ENCODE assay signal across 24 mouse cellular contexts in genomic region chr6:95635411-95635810, GRCm38 (mm10).
A peak's percentile ranks its signal among the peaks of the same experiment; 100 is the strongest.
DNase-seq lines count a peak whose midpoint lies in the region; ATAC-seq and TF ChIP-seq lines count a peak whose summit lies in the region.
"Had no signal": no experiment of that assay in that cellular context is flagged by ENCODE, and none has a peak within 500 bp of the region (broad histone marks: within the 10 kb centered on the region; RNA-seq: fewer than 3 reads in every experiment).

No protein-coding gene starts in this region.

- no peak overlapping the region for H3K4me3 ChIP-seq in kidney, postnatal 0 days (replicated peaks; ENCODE audit: low read depth, low read length)
- H3K4me3 ChIP-seq in kidney, embryonic 14.5 days (ENCODE audit: low read length), result no peak overlapping the region
- H3K4me3 ChIP-seq: embryonic facial prominence, embryonic 15.5 days; heart, embryonic 10.5 days; intestine, embryonic 15.5 days; kidney, embryonic 15.5 days; limb, embryonic 10.5 days; liver, embryonic 15.5 days; lung, embryonic 15.5 days; stomach, embryonic 15.5 days had no signal

- H3K27ac ChIP-seq in kidney, postnatal 0 days, result 0 out of 2 replicates have a peak overlapping the region, but pooled peaks have one; percentile 8
- H3K27ac ChIP-seq in kidney, embryonic 14.5 days (ENCODE audit: low read depth, low read length), result no peak overlapping the region
- H3K27ac ChIP-seq: embryonic facial prominence, embryonic 15.5 days; heart, embryonic 10.5 days; intestine, embryonic 15.5 days; kidney, embryonic 15.5 days; limb, embryonic 10.5 days; liver, embryonic 15.5 days; lung, embryonic 15.5 days; stomach, embryonic 15.5 days had no signal

- no peaks in the 10 kb centered on the region for H3K9me3 ChIP-seq in kidney, postnatal 0 days (replicated peaks; ENCODE audit: low read length)
- no peaks in the 10 kb centered on the region for H3K9me3 ChIP-seq in kidney, embryonic 14.5 days (ENCODE audit: control insufficient read depth, low read length)
- H3K9me3 ChIP-seq: embryonic facial prominence, embryonic 15.5 days; heart, embryonic 10.5 days; intestine, embryonic 15.5 days; kidney, embryonic 15.5 days; limb, embryonic 10.5 days; liver, embryonic 15.5 days; lung, embryonic 15.5 days; stomach, embryonic 15.5 days had no signal

- H3K4me2 ChIP-seq in kidney, postnatal 0 days (ENCODE audit: low read length), result no peak overlapping the region
- no peak overlapping the region for H3K4me2 ChIP-seq in kidney, embryonic 14.5 days (replicated peaks; ENCODE audit: low read depth, low read length)
- H3K4me2 ChIP-seq: embryonic facial prominence, embryonic 15.5 days; intestine, embryonic 15.5 days; kidney, embryonic 15.5 days; liver, embryonic 15.5 days; lung, embryonic 15.5 days; stomach, embryonic 15.5 days had no signal

- H3K27me3 ChIP-seq in kidney, postnatal 0 days (ENCODE audit: insufficient read depth, low read length), result no peaks in the 10 kb centered on the region
- no peaks in the 10 kb centered on the region for H3K27me3 ChIP-seq in kidney, embryonic 14.5 days (ENCODE audit: control insufficient read depth, insufficient read depth, low read length)
- H3K27me3 ChIP-seq: embryonic facial prominence, embryonic 15.5 days; intestine, embryonic 15.5 days; kidney, embryonic 15.5 days; liver, embryonic 15.5 days; lung, embryonic 15.5 days; stomach, embryonic 15.5 days had no signal

- ATAC-seq in kidney, postnatal 0 days (replicated peaks; ENCODE audit: low FRiP score, low read depth), result no peak
- ATAC-seq in kidney, embryonic 14.5 days (ENCODE audit: low FRiP score, low TSS enrichment), result no peak
- ATAC-seq in frontal cortex, adult (ENCODE audit: low TSS enrichment), result peak; percentile 89
- ATAC-seq: forebrain, postnatal 0 days; hindbrain, embryonic 16.5 days; intestine, embryonic 15.5 days had no signal

- no peak overlapping the region for H3K9ac ChIP-seq in kidney, postnatal 0 days (ENCODE audit: low read depth, low read length)
- no peak overlapping the region for H3K9ac ChIP-seq in kidney, embryonic 14.5 days (ENCODE audit: low read depth, low read length)
- H3K9ac ChIP-seq: embryonic facial prominence, embryonic 15.5 days; forebrain, postnatal 0 days; intestine, embryonic 15.5 days; kidney, embryonic 15.5 days; liver, embryonic 15.5 days; lung, embryonic 15.5 days; stomach, embryonic 15.5 days had no signal

- WGBS in kidney, postnatal 0 days, result 36% methylated on average over 2 of the region's 2 CpGs
- WGBS in kidney, embryonic 14.5 days, result 40% methylated on average over 2 of the region's 2 CpGs

- peak; percentile 76 for DNase-seq in kidney, postnatal 0 days (ENCODE audit: low spot score)
- DNase-seq in left cerebral cortex, adult 11 months (ENCODE audit: low spot score), result peak; percentile 10
- DNase-seq in left cerebral cortex, postnatal 10 days (ENCODE audit: extremely low spot score in 1 of 2, low spot score in 2 of 2), result no peak
- DNase-seq in telencephalon, adult 2 months (ENCODE audit: low read depth, low spot score), result peak; percentile 34
- DNase-seq in lung, postnatal 4 days, result no peak
- DNase-seq: adrenal gland, postnatal 14 days; cerebellum, adult 9-11 months; forebrain, postnatal 0 days; liver; lung, postnatal 36 days; midbrain, embryonic 14.5 days; thymus, adult 18-20 months; thymus, postnatal 36 days had no signal

- no peak for TF ChIP-seq CTCF in kidney, postnatal 0 days (IDR thresholded peaks at IDR 0.05; ENCODE audit: low read depth)

- intact Hi-C loops in left cerebral cortex, postnatal 10 days (cut with DNase I), result no loop called here

- no peaks in the 10 kb centered on the region for H3K4me1 ChIP-seq in kidney, postnatal 0 days (replicated peaks; ENCODE audit: insufficient read depth, low read length)
- 0 out of 2 replicates have a peak, but pooled peaks cover 3% of the 10 kb centered on the region for H3K4me1 ChIP-seq in kidney, embryonic 14.5 days (ENCODE audit: control insufficient read depth, insufficient read depth, low read length)
- H3K4me1 ChIP-seq: embryonic facial prominence, embryonic 15.5 days; heart, embryonic 10.5 days; intestine, embryonic 15.5 days; liver, embryonic 15.5 days; lung, embryonic 15.5 days; stomach, embryonic 15.5 days had no signal

- H3K36me3 ChIP-seq in kidney, postnatal 0 days (ENCODE audit: insufficient read depth, low read length), result no peaks in the 10 kb centered on the region
- no peaks in the 10 kb centered on the region for H3K36me3 ChIP-seq in kidney, embryonic 14.5 days (ENCODE audit: control insufficient read depth, insufficient read depth, low read length)
- H3K36me3 ChIP-seq: embryonic facial prominence, embryonic 15.5 days; heart, embryonic 10.5 days; intestine, embryonic 15.5 days; kidney, embryonic 15.5 days; limb, embryonic 10.5 days; liver, embryonic 15.5 days; lung, embryonic 15.5 days; stomach, embryonic 15.5 days had no signal

Comparison
In these comparisons a context has a peak if more than half of its experiments do, and no peak if none do; other contexts are left out.
1. DNase-seq: peak in kidney, postnatal 0 days (single experiment), left cerebral cortex, adult 11 months (single experiment) and telencephalon, adult 2 months (single experiment); none in left cerebral cortex, postnatal 10 days (0 of 2) and lung, postnatal 4 days (0 of 2).